Mouse (Mus musculus): ENCODE results near the gene Cypt12. TPM values are rescaled to one million over a fixed set of nuclear protein-coding genes. Genes with fewer than 3 reads are reported as not detected.

The Cypt12 gene
- polyA plus RNA-seq (2014; fragmentation: Nextera tagmentation; extraction: Ambion mirVana), result not detected in 2 replicates

GRCm38 (mm10) chr3:17948299-17948698, at the start of gene Cypt12:
Cypt12 (plus strand) TSS chr3:17948410.
- Histone ChIP-seq H3K27ac (replicated peaks; ENCODE audit: low read depth, low read length) (no peak within 1 kb of the TSS), H3K27me3 (replicated peaks; ENCODE audit: control insufficient read depth, insufficient read depth, low read length) (no peaks in the 10 kb centered on the region), H3K4me1 (ENCODE audit: control insufficient read depth, insufficient read depth, low read length) (no peaks in the 10 kb centered on the region), H3K4me2 (ENCODE audit: low read depth, low read length) (no peak within 1 kb of the TSS), H3K9me3 (ENCODE audit: control insufficient read depth, low read length) (no peaks in the 10 kb centered on the region), H3K4me3 (ENCODE audit: low read depth, low read length) (no peak within 1 kb of the TSS), H3K36me3 (ENCODE audit: control insufficient read depth, insufficient read depth, low read length) (no peaks in the 10 kb centered on the region), H3K9ac (ENCODE audit: low read depth, low read length) (no peak within 1 kb of the TSS)
- 94% methylated on average over 13 of the region's 13 CpGs for WGBS
- DNase-seq (ENCODE audit: low spot score) (no peak), ATAC-seq (ENCODE audit: low read depth) (no peak)

- H3K9ac ChIP-seq (ENCODE audit: low read depth, low read length), result no peak overlapping the region
- no peaks in the 10 kb centered on the region for H3K27me3 ChIP-seq (replicated peaks; ENCODE audit: control insufficient read depth, insufficient read depth, low read length)
- H3K9me3 ChIP-seq (ENCODE audit: control insufficient read depth, low read length), result no peaks in the 10 kb centered on the region
- ATAC-seq (ENCODE audit: low read depth) (no peak), DNase-seq (ENCODE audit: low spot score) (no peak)
- H3K27ac ChIP-seq (replicated peaks; ENCODE audit: low read depth, low read length), result no peak overlapping the region
- no peak overlapping the region for H3K4me2 ChIP-seq (ENCODE audit: low read depth, low read length)
- H3K4me1 ChIP-seq (ENCODE audit: control insufficient read depth, insufficient read depth, low read length), result no peaks in the 10 kb centered on the region
- H3K36me3 ChIP-seq (ENCODE audit: control insufficient read depth, insufficient read depth, low read length), result no peaks in the 10 kb centered on the region
- H3K4me3 ChIP-seq (ENCODE audit: low read depth, low read length), result no peak overlapping the region
These were observed 34.4 kb upstream of the Cypt12 start for GRCm38 (mm10) chr3:17913796-17914195.

- Histone ChIP-seq H3K4me1 (ENCODE audit: control insufficient read depth, insufficient read depth, low read length) (no peaks in the 10 kb centered on the region), H3K27ac (replicated peaks; ENCODE audit: low read depth, low read length) (no peak overlapping the region), H3K4me3 (ENCODE audit: low read depth, low read length) (no peak overlapping the region), H3K36me3 (ENCODE audit: control insufficient read depth, insufficient read depth, low read length) (no peaks in the 10 kb centered on the region), H3K9ac (ENCODE audit: low read depth, low read length) (no peak overlapping the region), H3K4me2 (ENCODE audit: low read depth, low read length) (no peak overlapping the region), H3K27me3 (replicated peaks; ENCODE audit: control insufficient read depth, insufficient read depth, low read length) (no peaks in the 10 kb centered on the region), H3K9me3 (ENCODE audit: control insufficient read depth, low read length) (no peaks in the 10 kb centered on the region)
- whole genome bisulfite sequencing, result 81% methylated on average over 2 of the region's 2 CpGs
- DNase-seq (ENCODE audit: low spot score) (no peak), ATAC-seq (ENCODE audit: low read depth) (no peak)
These were observed 8.0 kb upstream of the Cypt12 start for GRCm38 (mm10) chr3:17940206-17940605.

Data from embryonic facial prominence, embryonic 14.5 days (tissue).